Comparison of ENCODE assay signal across 8 mouse cellular contexts in the genomic region with DNA sequence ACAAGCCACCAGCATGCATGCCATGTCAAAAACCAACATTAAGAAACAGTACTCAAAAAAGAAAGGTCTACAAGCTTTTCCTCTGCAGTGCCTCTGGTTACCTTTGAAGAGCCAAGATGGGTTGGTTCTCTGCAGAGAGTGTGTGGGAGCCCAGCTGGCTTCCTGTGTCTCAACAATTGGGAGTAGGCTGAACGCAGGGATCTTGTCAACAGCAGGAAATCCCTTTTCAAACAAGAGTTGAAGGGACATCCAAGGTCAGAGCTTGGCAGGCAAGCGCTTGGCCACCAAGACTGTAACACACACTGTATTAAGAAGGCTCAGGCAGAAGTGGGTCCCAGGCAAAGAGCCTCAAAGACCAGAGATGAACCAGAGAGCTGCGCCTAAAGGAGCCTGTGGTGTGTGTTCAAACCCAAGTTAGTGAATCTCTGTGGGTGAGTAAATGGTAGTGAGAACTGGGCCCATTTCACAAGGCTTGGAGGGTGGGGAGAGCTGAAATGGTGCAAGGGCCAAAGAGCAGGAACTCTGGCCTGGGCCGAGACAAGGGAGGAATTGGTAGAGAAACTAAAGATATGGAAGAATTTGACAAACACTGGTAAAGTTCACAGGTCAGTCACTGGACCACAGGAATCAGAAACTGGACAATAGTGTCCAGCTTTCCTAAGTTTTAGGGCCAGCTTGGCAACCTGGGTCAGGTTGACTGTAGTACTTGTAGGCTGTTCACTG.
A peak's percentile ranks its signal among the peaks of the same experiment; 100 is the strongest.
DNase-seq lines count a peak whose midpoint lies in the region; ATAC-seq lines count a peak whose summit lies in the region.
"Had no signal": no experiment of that assay in that cellular context is flagged by ENCODE, and none has a peak within 500 bp of the region (broad histone marks: within the 10 kb centered on the region; RNA-seq: fewer than 3 reads in every experiment).

No protein-coding gene starts in this region.

- H3K9ac ChIP-seq in intestine, embryonic 16.5 days (ENCODE audit: low read depth, low read length) = no peak overlapping the region
- no peak overlapping the region for H3K9ac ChIP-seq in forebrain, embryonic 11.5 days (ENCODE audit: low read length)

- no peak overlapping the region; the same call in 1 of the 2 replicates for H3K27ac ChIP-seq in intestine, embryonic 16.5 days (ENCODE audit: low read length)
- H3K27ac ChIP-seq in forebrain, embryonic 11.5 days (ENCODE audit: low read depth, low read length) = no peak overlapping the region
- H3K27ac ChIP-seq: macrophage had no signal

- no peaks in the 10 kb centered on the region for H3K9me3 ChIP-seq in intestine, embryonic 16.5 days (ENCODE audit: control insufficient read depth, low read length)
- H3K9me3 ChIP-seq in forebrain, embryonic 11.5 days (ENCODE audit: control insufficient read depth, low read length) = no peaks in the 10 kb centered on the region

- 58% methylated on average over 4 of the region's 4 CpGs for WGBS in intestine, embryonic 16.5 days
- 81% methylated on average over 4 of the region's 4 CpGs for WGBS in forebrain, embryonic 11.5 days

- 0 out of 2 replicates have a peak, but pooled peaks cover 6% of the 10 kb centered on the region for H3K4me1 ChIP-seq in intestine, embryonic 16.5 days (ENCODE audit: control insufficient read depth, insufficient read depth, low read length)
- H3K4me1 ChIP-seq in forebrain, embryonic 11.5 days (replicated peaks; ENCODE audit: control insufficient read depth, insufficient read depth, low read length) = no peaks in the 10 kb centered on the region

- H3K36me3 ChIP-seq in intestine, embryonic 16.5 days (ENCODE audit: control insufficient read depth, insufficient read depth, low read length) = no peaks in the 10 kb centered on the region
- no peaks in the 10 kb centered on the region for H3K36me3 ChIP-seq in forebrain, embryonic 11.5 days (ENCODE audit: control insufficient read depth, insufficient read depth, low read length)

- H3K27me3 ChIP-seq in intestine, embryonic 16.5 days (replicated peaks; ENCODE audit: control insufficient read depth, insufficient read depth, low read length) = no peaks in the 10 kb centered on the region
- H3K27me3 ChIP-seq in forebrain, embryonic 11.5 days (ENCODE audit: control insufficient read depth, insufficient read depth, low read length) = no peaks in the 10 kb centered on the region

- DNase-seq in adipocyte (ENCODE audit: low spot score) = peak; percentile 37
- DNase-seq in adrenal gland, postnatal 36 days = peak; percentile 41 to 50
- peak; percentile 37 to 41 for DNase-seq in kidney, adult 8-10 months
- peak; percentile 82 for DNase-seq in lung, postnatal 25 days (ENCODE audit: low spot score)
- DNase-seq in forebrain, embryonic 11.5 days (ENCODE audit: low spot score) = no peak
- no peak for DNase-seq in cerebellum, adult 11-12 months

- H3K4me2 ChIP-seq in intestine, embryonic 16.5 days (ENCODE audit: low read depth, low read length) = no peak overlapping the region
- no peak overlapping the region for H3K4me2 ChIP-seq in forebrain, embryonic 11.5 days (ENCODE audit: low read depth, low read length, severe bottlenecking)

- ATAC-seq in intestine, embryonic 16.5 days = no peak
- ATAC-seq in forebrain, embryonic 11.5 days (replicated peaks; ENCODE audit: low FRiP score) = no peak

- H3K4me3 ChIP-seq in intestine, embryonic 16.5 days (ENCODE audit: low read length) = no peak overlapping the region
- H3K4me3 ChIP-seq in forebrain, embryonic 11.5 days (ENCODE audit: low read depth, low read length) = no peak overlapping the region

Comparison
In these comparisons a context has a peak if more than half of its experiments do, and no peak if none do; other contexts are left out.
1. DNase-seq: peak in adipocyte (single experiment), adrenal gland, postnatal 36 days (2 of 2), kidney, adult 8-10 months (2 of 2) and lung, postnatal 25 days (single experiment); none in forebrain, embryonic 11.5 days (single experiment) and cerebellum, adult 11-12 months (single experiment).